Mouse (Mus musculus) gastrocnemius, adult 2 months (tissue): ENCODE results near the gene Gabbr2. TPM values are rescaled to one million over a fixed set of nuclear protein-coding genes. Genes with fewer than 3 reads are reported as not detected.

Experiments used
- DNase-seq: peaks from one replicate; pipeline ENCODE4 v3.0.0; 2022
- H3K27ac ChIP-seq: fragments of 200-600 bp; 2 replicates; pipeline ENCODE4 v1.8.1; 2022; ENCODE audit warnings: mild to moderate bottlenecking
- H3K4me3 ChIP-seq: fragments of 200-600 bp; 2 replicates; pipeline ENCODE4 v1.8.1; 2022; ENCODE audit warnings: mild to moderate bottlenecking, moderate library complexity
- CTCF ChIP-seq: fragments of 200-600 bp; IDR thresholded peaks from 2 replicates; pipeline ENCODE4 v1.8.1; 2022; ENCODE audit warnings: antibody characterized with exemption, mild to moderate bottlenecking, moderate library complexity
- intact Hi-C: fragments of 180-260 bp; cut with DNase I; formaldehyde crosslinking; loops from one replicate; pipeline ENCODE4 v1.15.1; 2025
- total RNA-seq, 2 experiments: library from RNA; stranded (reverse); gene quantifications; 2 replicates each; pipeline ENCODE4 v1.2.3; 2021

Gene Gabbr2
- total RNA-seq, 2 experiments from 2014 or later: 0.06 to 0.10 TPM

DNA sequence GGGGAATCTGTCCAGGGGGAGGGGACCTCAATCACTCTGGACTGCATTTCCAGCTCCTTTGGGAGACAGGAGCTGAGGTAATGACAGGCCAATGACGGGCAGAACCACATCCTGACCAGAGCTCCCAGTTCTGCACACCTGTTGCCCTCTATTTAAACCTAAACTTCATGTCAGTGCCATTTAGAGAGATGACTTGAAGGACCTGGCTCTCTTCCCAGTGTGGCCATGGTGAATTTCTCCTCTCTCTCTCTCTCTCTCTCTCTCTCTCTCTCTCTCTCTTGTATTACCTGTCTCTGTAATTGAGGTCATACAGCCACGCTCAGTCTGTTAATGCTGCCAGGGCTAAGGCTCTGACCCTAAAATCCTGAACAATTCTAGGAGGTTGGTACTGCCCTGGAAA is 58.1 kb downstream of the Gabbr2 start:
- intact Hi-C loops: no loop called here
- no peak for TF ChIP-seq CTCF

GRCm38 (mm10) chr4:46931706-46932397 is 59.8 kb downstream of the Gabbr2 start:
- H3K27ac ChIP-seq: no peak overlapping the region
- intact Hi-C loops: no loop called here
- no peak for DNase-seq
- no peak overlapping the region for H3K4me3 ChIP-seq
- TF ChIP-seq CTCF: no peak

More for the DNA sequence above, 58.1 kb downstream of the Gabbr2 start:
- H3K4me3 ChIP-seq: no peak overlapping the region
- H3K27ac ChIP-seq: no peak overlapping the region
- no peak for DNase-seq

- H3K27ac ChIP-seq: no peak overlapping the region
- intact Hi-C loops: no loop called here
- no peak for TF ChIP-seq CTCF
- no peak for DNase-seq
- H3K4me3 ChIP-seq: no peak overlapping the region
Measured at GRCm38 (mm10) chr4:46928112-46928511, 63.6 kb downstream of the Gabbr2 start.

GRCm38 (mm10) chr4:46919144-46919543 is 72.5 kb downstream of the Gabbr2 start:
- H3K4me3 ChIP-seq: no peak overlapping the region
- no peak overlapping the region for H3K27ac ChIP-seq
- TF ChIP-seq CTCF: no peak
- intact Hi-C loops: no loop called here
- no peak for DNase-seq

DNA sequence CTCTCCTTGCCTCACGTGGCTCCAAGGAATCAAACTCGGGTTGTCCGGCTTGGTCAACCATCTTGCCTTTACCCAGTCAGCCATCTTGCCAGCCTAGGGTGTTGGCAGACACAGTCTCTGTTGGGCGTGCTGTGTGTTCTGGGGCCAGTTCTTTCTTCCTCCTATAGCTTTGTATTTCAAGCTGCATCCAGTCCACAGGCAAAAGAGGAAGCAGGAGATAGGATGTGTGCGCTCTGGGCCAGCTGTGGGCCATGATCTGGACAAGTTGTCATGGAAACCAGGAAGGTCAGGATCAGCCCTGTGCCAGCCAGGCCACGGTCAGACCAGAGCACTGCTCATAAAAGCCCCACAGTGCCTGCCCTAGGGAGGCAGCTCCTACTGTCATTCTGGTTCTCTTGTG is 74.9 kb downstream of the Gabbr2 start:
- no peak for TF ChIP-seq CTCF
- no peak for DNase-seq
- intact Hi-C loops: no loop called here
- H3K27ac ChIP-seq: no peak overlapping the region
- H3K4me3 ChIP-seq: no peak overlapping the region

DNA sequence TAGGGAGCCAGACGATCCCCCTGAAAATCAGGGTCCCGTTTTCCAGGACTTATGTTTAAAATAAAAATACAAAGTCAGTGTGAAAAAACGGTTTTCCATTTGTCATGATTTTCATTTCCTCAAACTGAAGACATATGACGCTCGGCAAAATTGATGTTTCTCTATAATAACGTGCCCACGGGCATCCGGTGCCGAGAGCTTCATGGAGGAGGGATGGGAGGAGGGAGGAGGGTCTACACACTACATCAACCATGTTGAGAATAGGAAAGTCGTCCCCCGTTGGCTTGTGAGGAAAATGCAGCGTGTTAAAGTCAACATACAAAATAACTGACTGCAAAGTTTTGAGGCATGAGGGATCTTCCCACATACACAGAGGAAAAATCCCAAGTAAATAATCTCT is 75.7 kb downstream of the Gabbr2 start:
- no peak for TF ChIP-seq CTCF
- no peak overlapping the region for H3K4me3 ChIP-seq
- no peak for DNase-seq
- no peak overlapping the region for H3K27ac ChIP-seq
- intact Hi-C loops: no loop called here

GRCm38 (mm10) chr4:46915476-46915875 is 76.2 kb downstream of the Gabbr2 start:
- H3K27ac ChIP-seq: no peak overlapping the region
- intact Hi-C loops: no loop called here
- DNase-seq: no peak
- H3K4me3 ChIP-seq: no peak overlapping the region
- no peak for TF ChIP-seq CTCF

DNA sequence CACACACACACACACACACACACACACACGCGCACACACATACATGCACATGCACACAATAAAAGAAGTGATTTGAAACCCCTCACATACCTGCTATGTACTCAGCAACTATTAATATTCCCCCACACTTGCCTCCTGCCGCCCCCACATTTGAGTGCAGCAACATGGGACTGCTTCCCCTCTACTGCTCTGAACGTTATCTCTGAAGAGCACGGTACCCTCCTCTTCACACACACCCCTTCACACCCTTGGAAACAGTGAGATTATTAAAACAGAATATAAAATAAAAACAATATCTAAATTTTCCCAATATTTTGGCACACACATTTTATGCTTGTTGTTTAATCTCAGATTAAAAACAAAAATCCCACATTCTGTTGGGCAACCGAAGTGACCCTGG is 77.1 kb downstream of the Gabbr2 start:
- DNase-seq: no peak
- Histone ChIP-seq H3K4me3 (no peak overlapping the region), H3K27ac (no peak overlapping the region)
- intact Hi-C loops: no loop called here
- TF ChIP-seq CTCF: no peak

GRCm38 (mm10) chr4:46906036-46906691 is 85.5 kb downstream of the Gabbr2 start:
- intact Hi-C loops: no loop called here
- DNase-seq: no peak
- TF ChIP-seq CTCF: no peak
- Histone ChIP-seq H3K4me3 (no peak overlapping the region), H3K27ac (no peak overlapping the region)

DNA sequence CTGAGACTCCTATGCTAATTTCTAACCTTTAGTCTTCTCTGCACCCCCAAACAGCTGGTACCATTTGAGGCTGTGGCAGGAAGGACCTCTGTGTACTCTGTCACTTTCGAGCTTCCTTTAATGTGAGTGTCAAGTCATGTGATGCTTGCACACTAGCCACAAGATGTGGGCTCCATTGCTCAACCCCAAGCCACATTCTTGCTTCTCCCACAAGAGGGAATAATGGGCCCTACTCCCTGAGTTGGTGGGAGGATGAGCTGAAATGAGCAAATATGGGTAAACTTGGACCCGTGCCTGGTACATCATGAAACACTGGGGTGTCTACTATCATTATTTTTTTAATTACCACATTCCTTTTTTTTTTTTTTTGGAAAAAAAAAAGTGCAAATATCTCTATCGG is 86.5 kb downstream of the Gabbr2 start:
- intact Hi-C loops: no loop called here
- Histone ChIP-seq H3K27ac (no peak overlapping the region), H3K4me3 (no peak overlapping the region)
- no peak for DNase-seq
- no peak for TF ChIP-seq CTCF

DNA sequence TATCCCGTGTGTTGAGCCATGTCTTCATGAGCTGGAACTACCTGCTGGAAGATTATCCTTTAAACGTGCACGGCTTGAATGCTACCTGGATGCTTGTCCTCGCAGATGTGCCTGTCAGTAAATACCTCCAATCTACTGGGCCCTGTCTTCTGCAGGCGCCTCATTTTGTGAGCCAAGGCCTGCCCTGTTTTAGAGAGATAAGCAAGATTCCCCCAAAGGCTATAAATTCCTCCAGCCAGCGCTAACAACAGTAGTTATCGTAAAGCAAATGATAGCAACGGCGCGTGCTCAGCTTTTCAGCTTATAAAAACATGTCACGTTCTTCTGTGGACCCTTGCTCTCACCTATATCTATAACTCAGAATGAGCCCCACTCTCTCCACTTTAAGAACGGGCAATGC is 87.5 kb downstream of the Gabbr2 start:
- Histone ChIP-seq H3K27ac (no peak overlapping the region), H3K4me3 (no peak overlapping the region)
- intact Hi-C loops: no loop called here
- DNase-seq: no peak
- TF ChIP-seq CTCF: no peak

- intact Hi-C loops: no loop called here
- no peak for TF ChIP-seq CTCF
- Histone ChIP-seq H3K27ac (no peak overlapping the region), H3K4me3 (no peak overlapping the region)
- no peak for DNase-seq
Measured at GRCm38 (mm10) chr4:46898546-46898945, 93.1 kb downstream of the Gabbr2 start.

DNA sequence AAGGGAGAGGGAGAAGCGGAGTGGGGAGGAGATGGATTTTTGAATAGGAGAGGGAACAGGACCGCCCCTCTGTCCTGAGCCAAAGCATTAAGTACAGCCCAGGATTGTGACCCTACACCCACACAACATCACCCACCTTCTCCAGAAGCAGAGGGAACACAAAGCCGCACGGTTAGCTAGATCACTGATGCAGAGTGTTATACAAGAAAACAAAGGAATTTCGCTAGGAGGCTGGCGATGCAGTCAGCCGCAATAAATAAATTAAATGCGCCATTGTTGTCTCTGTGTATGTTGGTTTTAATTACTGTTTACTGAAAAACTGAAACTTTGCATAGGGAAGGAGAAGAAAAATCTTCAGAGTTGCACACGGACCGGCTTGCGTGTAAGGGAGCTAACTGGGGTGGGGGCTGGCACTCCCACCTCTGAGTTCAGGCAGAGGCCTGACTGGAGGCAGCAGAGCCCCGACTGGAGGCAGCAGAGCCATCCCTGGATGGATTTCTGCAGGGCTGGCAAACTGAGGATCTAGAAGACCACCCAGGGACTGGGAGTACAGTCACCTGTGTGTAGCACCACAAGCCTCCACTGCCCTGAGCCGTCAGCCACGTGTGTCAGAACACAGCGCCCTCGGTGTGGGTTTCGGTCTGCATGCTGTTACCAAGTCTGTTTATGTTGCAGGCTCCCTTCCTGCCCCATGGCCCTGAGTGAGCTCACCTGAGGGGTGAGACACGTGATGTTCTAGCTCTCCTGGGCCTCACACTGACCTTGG is 93.9 kb downstream of the Gabbr2 start:
- TF ChIP-seq CTCF: no peak
- intact Hi-C loops: no loop called here
- Histone ChIP-seq H3K4me3 (no peak overlapping the region), H3K27ac (no peak overlapping the region)
- DNase-seq: no peak
